Mouse (Mus musculus): ENCODE results near the gene Tnk1. TPM values are rescaled to one million over a fixed set of nuclear protein-coding genes. Genes with fewer than 3 reads are reported as not detected.

Gene Tnk1
- total RNA-seq, 1 experiment = 3.4 TPM

DNA sequence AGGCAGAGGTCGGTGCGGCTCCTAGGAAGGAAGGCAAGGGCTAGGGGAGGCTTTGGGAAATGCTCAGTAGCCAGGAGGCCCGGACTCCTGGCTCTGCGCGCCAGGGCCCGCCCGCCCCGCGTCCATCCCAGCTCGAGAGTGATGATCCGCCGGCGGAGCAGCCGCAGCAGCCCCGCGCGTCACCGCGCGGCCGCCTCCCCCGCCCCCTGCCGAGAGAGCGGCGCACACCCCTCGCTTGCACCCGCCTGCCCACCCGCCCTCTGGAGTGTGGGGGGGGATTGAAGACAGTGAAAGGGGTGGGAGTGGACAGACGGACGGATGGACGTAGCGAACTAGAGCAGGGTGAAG lies 21.0 kb downstream of the Tnk1 start, which contains the start of gene Nlgn2:
Nlgn2 (minus strand) TSS at position 181 of the 348 bp plus-strand sequence.
- no peaks in the 10 kb centered on the region for H3K36me3 ChIP-seq (ENCODE audit: control insufficient read depth, insufficient read depth, low read length, poor library complexity, severe bottlenecking)
- H3K4me1 ChIP-seq (ENCODE audit: control insufficient read depth in 2 of 2, insufficient read depth in 2 of 2, low read length in 2 of 2, poor library complexity in 1 of 2) = peaks cover 0 to 1% of the 10 kb centered on the region in 2 experiments; a peak in 1 of 4 replicates
- H3K9me3 ChIP-seq (ENCODE audit: control insufficient read depth, insufficient read depth, low read depth, low read length) = no peaks in the 10 kb centered on the region
- H3K9ac ChIP-seq (ENCODE audit: insufficient read depth, low read depth, low read length, poor library complexity, severe bottlenecking) = peak within 1 kb of the TSS; percentile 77
- TF ChIP-seq MAFK (IDR thresholded peaks at IDR 0.05; ENCODE audit: insufficient read depth, low read depth, low read length) (no peak), ZNF384 (IDR thresholded peaks at IDR 0.05; ENCODE audit: low read depth, low read length) (no peak), ZC3H11A (IDR thresholded peaks at IDR 0.05; ENCODE audit: borderline replicate concordance, low read depth, low read length) (no peak), HCFC1 (IDR thresholded peaks at IDR 0.05; ENCODE audit: borderline replicate concordance, insufficient read depth, low read length) (no peak), CHD2 (IDR thresholded peaks at IDR 0.05; ENCODE audit: low read depth, low read length) (no peak)
- peak within 1 kb of the TSS; percentile 85 to 100 for H3K4me3 ChIP-seq (ENCODE audit: insufficient read depth in 1 of 2, low read depth in 1 of 2, low read length in 2 of 2, poor library complexity in 1 of 2, severe bottlenecking in 1 of 2)
- peak within 1 kb of the TSS; percentile 19 for H3K27ac ChIP-seq (ENCODE audit: insufficient read depth, low read depth, low read length, poor library complexity, severe bottlenecking)
- in situ Hi-C loops (cut with MboI; ENCODE audit: low sequenced_read_pairs in 2 of 2, unreplicated experiment in 2 of 2) = no loop called here
- no peak for DNase-seq (ENCODE audit: low read depth, low spot score)

- Histone ChIP-seq H3K9ac (ENCODE audit: insufficient read depth, low read depth, low read length, poor library complexity, severe bottlenecking) (peak overlapping the region; percentile 77), H3K4me3 (ENCODE audit: insufficient read depth in 1 of 2, low read depth in 1 of 2, low read length in 2 of 2, poor library complexity in 1 of 2, severe bottlenecking in 1 of 2) (peak overlapping the region; percentile 85 to 100), H3K27ac (ENCODE audit: insufficient read depth, low read depth, low read length, poor library complexity, severe bottlenecking) (no peak overlapping the region), H3K4me1 (ENCODE audit: control insufficient read depth in 2 of 2, insufficient read depth in 2 of 2, low read length in 2 of 2, poor library complexity in 1 of 2) (peaks cover 0 to 1% of the 10 kb centered on the region in 2 experiments; a peak in 1 of 4 replicates), H3K9me3 (ENCODE audit: control insufficient read depth, insufficient read depth, low read depth, low read length) (no peaks in the 10 kb centered on the region), H3K36me3 (ENCODE audit: control insufficient read depth, insufficient read depth, low read length, poor library complexity, severe bottlenecking) (no peaks in the 10 kb centered on the region)
- no peak for DNase-seq (ENCODE audit: low read depth, low spot score)
- in situ Hi-C loops (cut with MboI; ENCODE audit: low sequenced_read_pairs in 2 of 2, unreplicated experiment in 2 of 2) = no loop called here
- TF ChIP-seq MAFK (IDR thresholded peaks at IDR 0.05; ENCODE audit: insufficient read depth, low read depth, low read length) (no peak), ZNF384 (IDR thresholded peaks at IDR 0.05; ENCODE audit: low read depth, low read length) (no peak), ZC3H11A (IDR thresholded peaks at IDR 0.05; ENCODE audit: borderline replicate concordance, low read depth, low read length) (no peak), CHD2 (IDR thresholded peaks at IDR 0.05; ENCODE audit: low read depth, low read length) (no peak), HCFC1 (IDR thresholded peaks at IDR 0.05; ENCODE audit: borderline replicate concordance, insufficient read depth, low read length) (no peak)
Observed at GRCm38 (mm10) chr11:69836703-69837576, 21.6 kb downstream of the Tnk1 start.

DNA sequence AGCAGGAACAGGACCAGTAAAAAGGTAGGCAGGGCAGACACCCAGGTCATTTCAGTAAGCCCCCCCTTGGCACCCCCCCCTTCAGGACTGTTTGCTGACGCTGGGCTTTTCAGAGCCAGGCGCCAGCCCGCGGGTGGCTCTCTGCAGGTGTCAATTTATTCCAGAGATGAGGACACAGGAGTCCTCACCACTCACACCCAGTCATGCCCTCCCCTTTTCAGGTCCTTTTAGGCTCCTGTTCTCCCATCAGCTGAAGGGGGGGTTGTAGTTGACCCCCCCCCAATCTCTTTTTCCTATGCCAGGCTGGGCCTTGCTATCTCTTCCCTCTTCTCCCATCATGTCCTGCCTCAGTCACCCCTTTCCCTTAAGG lies 22.6 kb downstream of the Tnk1 start:
- peaks cover 0 to 1% of the 10 kb centered on the region in 2 experiments; a peak in 1 of 4 replicates for H3K4me1 ChIP-seq (ENCODE audit: control insufficient read depth in 2 of 2, insufficient read depth in 2 of 2, low read length in 2 of 2, poor library complexity in 1 of 2)
- H3K9me3 ChIP-seq (ENCODE audit: control insufficient read depth, insufficient read depth, low read depth, low read length) = no peaks in the 10 kb centered on the region
- H3K9ac ChIP-seq (ENCODE audit: insufficient read depth, low read depth, low read length, poor library complexity, severe bottlenecking) = no peak overlapping the region
- no peak for TF ChIP-seq CHD2 (IDR thresholded peaks at IDR 0.05; ENCODE audit: low read depth, low read length)
- no peak for DNase-seq (ENCODE audit: low read depth, low spot score)
- H3K4me3 ChIP-seq (ENCODE audit: insufficient read depth in 1 of 2, low read depth in 1 of 2, low read length in 2 of 2, poor library complexity in 1 of 2, severe bottlenecking in 1 of 2) = no peak overlapping the region
- in situ Hi-C loops (cut with MboI; ENCODE audit: low sequenced_read_pairs in 2 of 2, unreplicated experiment in 2 of 2) = no loop called here
- H3K36me3 ChIP-seq (ENCODE audit: control insufficient read depth, insufficient read depth, low read length, poor library complexity, severe bottlenecking) = no peaks in the 10 kb centered on the region
- H3K27ac ChIP-seq (ENCODE audit: insufficient read depth, low read depth, low read length, poor library complexity, severe bottlenecking) = no peak overlapping the region

DNA sequence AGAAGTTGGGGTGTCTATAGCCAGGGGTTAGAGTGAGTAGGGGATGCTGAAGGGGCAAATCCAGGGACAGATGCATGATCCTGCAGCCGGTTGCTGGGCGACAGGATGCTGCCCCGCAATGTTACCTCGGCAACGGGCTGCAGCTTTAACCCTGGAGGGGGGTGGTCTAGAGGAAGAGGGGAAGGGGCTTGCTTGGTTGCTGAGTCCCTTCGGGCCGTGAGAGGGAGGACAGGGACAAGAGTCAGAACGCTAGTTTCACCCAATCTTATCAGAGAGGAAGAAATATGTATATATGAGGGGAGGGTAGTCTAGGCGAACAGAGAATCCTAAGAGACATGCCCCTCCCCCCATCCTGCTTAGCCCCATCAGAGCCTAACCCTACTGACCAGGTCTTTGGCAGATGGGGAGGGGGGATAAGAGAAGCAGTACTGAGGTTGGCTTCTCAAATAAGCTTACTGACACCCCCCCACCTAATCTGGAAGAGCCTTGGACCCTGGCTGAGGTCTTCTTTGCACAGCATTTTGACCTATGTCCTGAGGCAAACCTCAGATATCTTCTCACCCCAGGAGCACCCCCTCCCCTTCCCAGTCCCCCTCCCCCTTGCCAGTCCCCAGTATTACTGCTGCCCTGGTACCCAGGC lies 23.1 kb downstream of the Tnk1 start:
- in situ Hi-C loops (cut with MboI; ENCODE audit: low sequenced_read_pairs in 2 of 2, unreplicated experiment in 2 of 2) = no loop called here
- no peak for DNase-seq (ENCODE audit: low read depth, low spot score)
- Histone ChIP-seq H3K27ac (ENCODE audit: insufficient read depth, low read depth, low read length, poor library complexity, severe bottlenecking) (no peak overlapping the region), H3K36me3 (ENCODE audit: control insufficient read depth, insufficient read depth, low read length, poor library complexity, severe bottlenecking) (no peaks in the 10 kb centered on the region), H3K4me3 (ENCODE audit: insufficient read depth in 1 of 2, low read depth in 1 of 2, low read length in 2 of 2, poor library complexity in 1 of 2, severe bottlenecking in 1 of 2) (no peak overlapping the region), H3K4me1 (ENCODE audit: control insufficient read depth in 2 of 2, insufficient read depth in 2 of 2, low read length in 2 of 2, poor library complexity in 1 of 2) (peaks cover 0 to 1% of the 10 kb centered on the region in 2 experiments; a peak in 1 of 4 replicates), H3K9me3 (ENCODE audit: control insufficient read depth, insufficient read depth, low read depth, low read length) (no peaks in the 10 kb centered on the region), H3K9ac (ENCODE audit: insufficient read depth, low read depth, low read length, poor library complexity, severe bottlenecking) (no peak overlapping the region)
- TF ChIP-seq ZC3H11A (IDR thresholded peaks at IDR 0.05; ENCODE audit: borderline replicate concordance, low read depth, low read length) (no peak), HCFC1 (IDR thresholded peaks at IDR 0.05; ENCODE audit: borderline replicate concordance, insufficient read depth, low read length) (no peak), MAFK (IDR thresholded peaks at IDR 0.05; ENCODE audit: insufficient read depth, low read depth, low read length) (no peak), CHD2 (IDR thresholded peaks at IDR 0.05; ENCODE audit: low read depth, low read length) (no peak), ZNF384 (IDR thresholded peaks at IDR 0.05; ENCODE audit: low read depth, low read length) (no peak)
